Mouse (Mus musculus) c-Kit-negative CD71-positive TER-119-positive erythroid progenitor cells, embryonic 14.5 days (primary cell): ENCODE measurements around the gene Bnip3.

ENCODE experiments used
- DNase-seq: peaks from one replicate; pipeline ENCODE4 v3.0.0-alpha.2; 2013; ENCODE audit warnings: low read depth, low spot score

The Bnip3 gene

GRCm38 (mm10) chr7:138845111-138845510 lies 64.2 kb downstream of the Bnip3 start:
- no peak for DNase-seq

GRCm38 (mm10) chr7:138843421-138843820 lies 65.9 kb downstream of the Bnip3 start:
- no peak for DNase-seq

GRCm38 (mm10) chr7:138841436-138842151 lies 67.7 kb downstream of the Bnip3 start:
- no peak for DNase-seq
